Mouse (Mus musculus): ENCODE data around the gene Dcaf15. TPM values are rescaled to one million over a fixed set of nuclear protein-coding genes. Genes with fewer than 3 reads are reported as not detected.

Gene Dcaf15
- polyA plus RNA-seq, 1 experiment from 2014 or later, result 5.1 TPM

GRCm38 (mm10) chr8:84090585-84090984 is 14.0 kb downstream of the Dcaf15 start:
- DNase-seq (ENCODE audit: low spot score) (no peak), ATAC-seq (no peak)
- TF ChIP-seq CTCF (IDR thresholded peaks at IDR 0.05) (no peak), EP300 (IDR thresholded peaks at IDR 0.05) (no peak)
- Histone ChIP-seq H3K27me3 (replicated peaks; ENCODE audit: insufficient read depth, low read length) (no peaks in the 10 kb centered on the region), H3K9me3 (ENCODE audit: low read length) (no peaks in the 10 kb centered on the region), H3K4me3 (ENCODE audit: low read depth, low read length) (no peak overlapping the region), H3K36me3 (ENCODE audit: insufficient read depth, low read length) (peaks cover 20% of the 10 kb centered on the region; the same call in 1 of the 2 replicates), H3K4me2 (replicated peaks; ENCODE audit: low read depth, low read length) (no peak overlapping the region), H3K27ac (ENCODE audit: low read length) (no peak overlapping the region), H3K9ac (replicated peaks; ENCODE audit: low read depth) (no peak overlapping the region), H3K4me1 (ENCODE audit: insufficient read depth, low read depth, low read length) (no peaks in the 10 kb centered on the region)
- WGBS, result 84% methylated on average over 8 of the region's 8 CpGs

GRCm38 (mm10) chr8:84089277-84089676 is 15.3 kb downstream of the Dcaf15 start:
- WGBS, result 59% methylated on average over 9 of the region's 9 CpGs
- ATAC-seq (no peak), DNase-seq (ENCODE audit: low spot score) (no peak)
- Histone ChIP-seq H3K36me3 (ENCODE audit: insufficient read depth, low read length) (peaks cover 23% of the 10 kb centered on the region; the same call in 1 of the 2 replicates), H3K27me3 (replicated peaks; ENCODE audit: insufficient read depth, low read length) (no peaks in the 10 kb centered on the region), H3K4me1 (ENCODE audit: insufficient read depth, low read depth, low read length) (no peaks in the 10 kb centered on the region), H3K9me3 (ENCODE audit: low read length) (no peaks in the 10 kb centered on the region), H3K9ac (replicated peaks; ENCODE audit: low read depth) (no peak overlapping the region), H3K4me3 (ENCODE audit: low read depth, low read length) (no peak overlapping the region), H3K4me2 (replicated peaks; ENCODE audit: low read depth, low read length) (no peak overlapping the region), H3K27ac (ENCODE audit: low read length) (no peak overlapping the region)
- TF ChIP-seq CTCF (IDR thresholded peaks at IDR 0.05) (no peak), EP300 (IDR thresholded peaks at IDR 0.05) (no peak)

GRCm38 (mm10) chr8:84087821-84088220 is 16.7 kb downstream of the Dcaf15 start:
- no peak for ATAC-seq
- no peak for DNase-seq (ENCODE audit: low spot score)
- WGBS, result 95% methylated on average over 14 of the region's 14 CpGs
- H3K4me1 ChIP-seq (ENCODE audit: insufficient read depth, low read depth, low read length), result no peaks in the 10 kb centered on the region
- no peak overlapping the region for H3K27ac ChIP-seq (ENCODE audit: low read length)
- H3K9ac ChIP-seq (replicated peaks; ENCODE audit: low read depth), result no peak overlapping the region
- H3K27me3 ChIP-seq (replicated peaks; ENCODE audit: insufficient read depth, low read length), result no peaks in the 10 kb centered on the region
- TF ChIP-seq CTCF (IDR thresholded peaks at IDR 0.05), result no peak
- no peak for TF ChIP-seq EP300 (IDR thresholded peaks at IDR 0.05)
- H3K9me3 ChIP-seq (ENCODE audit: low read length), result no peaks in the 10 kb centered on the region
- peaks cover 30% of the 10 kb centered on the region for H3K36me3 ChIP-seq (ENCODE audit: insufficient read depth, low read length)
- no peak overlapping the region for H3K4me2 ChIP-seq (replicated peaks; ENCODE audit: low read depth, low read length)
- no peak overlapping the region for H3K4me3 ChIP-seq (ENCODE audit: low read depth, low read length)

GRCm38 (mm10) chr8:84087156-84087555 is 17.4 kb downstream of the Dcaf15 start:
- no peaks in the 10 kb centered on the region for H3K4me1 ChIP-seq (ENCODE audit: insufficient read depth, low read depth, low read length)
- H3K36me3 ChIP-seq (ENCODE audit: insufficient read depth, low read length), result peaks cover 36% of the 10 kb centered on the region
- no peak overlapping the region for H3K27ac ChIP-seq (ENCODE audit: low read length)

GRCm38 (mm10) chr8:84084341-84085115 is 20.0 kb downstream of the Dcaf15 start:
- H3K27me3 ChIP-seq (replicated peaks; ENCODE audit: insufficient read depth, low read length), result no peaks in the 10 kb centered on the region
- 65% methylated on average over 29 of the region's 42 CpGs for WGBS
- no peak for ATAC-seq
- TF ChIP-seq CTCF (IDR thresholded peaks at IDR 0.05) (no peak), EP300 (IDR thresholded peaks at IDR 0.05) (no peak)
- no peaks in the 10 kb centered on the region for H3K4me1 ChIP-seq (ENCODE audit: insufficient read depth, low read depth, low read length)
- H3K36me3 ChIP-seq (ENCODE audit: insufficient read depth, low read length), result peaks cover 46% of the 10 kb centered on the region
- H3K4me3 ChIP-seq (ENCODE audit: low read depth, low read length), result no peak overlapping the region
- H3K9me3 ChIP-seq (ENCODE audit: low read length), result no peaks in the 10 kb centered on the region
- H3K27ac ChIP-seq (ENCODE audit: low read length), result no peak overlapping the region
- DNase-seq (ENCODE audit: low spot score), result no peak
- no peak overlapping the region for H3K4me2 ChIP-seq (replicated peaks; ENCODE audit: low read depth, low read length)
- H3K9ac ChIP-seq (replicated peaks; ENCODE audit: low read depth), result no peak overlapping the region

More at GRCm38 (mm10) chr8:84087156-84087555, 17.4 kb downstream of the Dcaf15 start:
- ATAC-seq (no peak), DNase-seq (ENCODE audit: low spot score) (no peak)
- H3K9ac ChIP-seq (replicated peaks; ENCODE audit: low read depth), result no peak overlapping the region
- no peaks in the 10 kb centered on the region for H3K27me3 ChIP-seq (replicated peaks; ENCODE audit: insufficient read depth, low read length)
- no peak for TF ChIP-seq EP300 (IDR thresholded peaks at IDR 0.05)
- TF ChIP-seq CTCF (IDR thresholded peaks at IDR 0.05), result no peak
- H3K9me3 ChIP-seq (ENCODE audit: low read length), result no peaks in the 10 kb centered on the region
- 92% methylated on average over 7 of the region's 7 CpGs for WGBS
- no peak overlapping the region for H3K4me2 ChIP-seq (replicated peaks; ENCODE audit: low read depth, low read length)
- no peak overlapping the region for H3K4me3 ChIP-seq (ENCODE audit: low read depth, low read length)

GRCm38 (mm10) chr8:84083829-84084241 is 20.7 kb downstream of the Dcaf15 start:
- 39% methylated on average over 8 of the region's 8 CpGs for WGBS
- peak; percentile 19 for DNase-seq (ENCODE audit: low spot score)

More at GRCm38 (mm10) chr8:84083829-84084241, 20.7 kb downstream of the Dcaf15 start:
- 0 out of 2 replicates have a peak, but pooled peaks have one; percentile 24 for ATAC-seq
- peak; percentile 32 for TF ChIP-seq CTCF (IDR thresholded peaks at IDR 0.05)
- no peak for TF ChIP-seq EP300 (IDR thresholded peaks at IDR 0.05)
- no peak overlapping the region for H3K4me3 ChIP-seq (ENCODE audit: low read depth, low read length)
- H3K9ac ChIP-seq (replicated peaks; ENCODE audit: low read depth), result no peak overlapping the region
- H3K36me3 ChIP-seq (ENCODE audit: insufficient read depth, low read length), result peaks cover 46% of the 10 kb centered on the region
- H3K4me1 ChIP-seq (ENCODE audit: insufficient read depth, low read depth, low read length), result no peaks in the 10 kb centered on the region
- H3K9me3 ChIP-seq (ENCODE audit: low read length), result no peaks in the 10 kb centered on the region
- no peaks in the 10 kb centered on the region for H3K27me3 ChIP-seq (replicated peaks; ENCODE audit: insufficient read depth, low read length)
- H3K27ac ChIP-seq (ENCODE audit: low read length), result no peak overlapping the region
- H3K4me2 ChIP-seq (replicated peaks; ENCODE audit: low read depth, low read length), result no peak overlapping the region
